Mouse (Mus musculus) liver, adult 2 months (tissue): ENCODE data around the gene Acadsb. TPM values are rescaled to one million over a fixed set of nuclear protein-coding genes. Genes with fewer than 3 reads are reported as not detected.
A peak's percentile ranks its signal among the peaks of the same experiment; 100 is the strongest.
"Not testable (repeated sequence)": the region's sequence is repeated elsewhere in the genome, so short reads cannot be mapped to it uniquely, and the experiment has no call there.

Source experiments
- DNase-seq: peaks from one replicate; pipeline ENCODE4 v3.0.0-alpha.2; 2011; ENCODE audit warnings: low read depth, low spot score; ENCODE audit errors: extremely low read depth
- H3K27ac ChIP-seq: fragments of 200-500 bp; replicated peaks from 2 replicates; pipeline ENCODE4 v1.5.1; 2012; ENCODE audit warnings: low read depth, mild to moderate bottlenecking, control low read depth, inconsistent platforms, low read length; ENCODE audit not compliant: insufficient read depth
- H3K27me3 ChIP-seq: fragments of 200-500 bp; 2 replicates; pipeline ENCODE4 v1.6.1; 2012; ENCODE audit warnings: mild to moderate bottlenecking, moderate library complexity, low read length, inconsistent platforms; ENCODE audit not compliant: control insufficient read depth, insufficient read depth
- H3K36me3 ChIP-seq: fragments of 200-500 bp; 2 replicates; pipeline ENCODE4 v1.6.1; 2012; ENCODE audit warnings: low read length, inconsistent platforms; ENCODE audit not compliant: control insufficient read depth, insufficient read depth
- H3K4me1 ChIP-seq: fragments of 200-500 bp; 2 replicates; pipeline ENCODE4 v1.6.1; 2011; ENCODE audit warnings: low read length; ENCODE audit not compliant: control insufficient read depth, insufficient read depth
- H3K4me3 ChIP-seq: fragments of 200-500 bp; 2 replicates; pipeline ENCODE4 v1.5.1; 2011; ENCODE audit warnings: low read depth, mild to moderate bottlenecking, control low read depth, low read length, moderate library complexity; ENCODE audit not compliant: insufficient read depth
- H3K79me2 ChIP-seq: fragments of 200-500 bp; 2 replicates; pipeline ENCODE4 v1.6.1; 2012; ENCODE audit warnings: inconsistent platforms, mild to moderate bottlenecking, low read length, moderate library complexity; ENCODE audit not compliant: control insufficient read depth, insufficient read depth
- H3K9ac ChIP-seq: fragments of 200-500 bp; 2 replicates; pipeline ENCODE4 v1.6.1; 2012; ENCODE audit warnings: low read depth, mild to moderate bottlenecking, control low read depth, inconsistent platforms, low read length
- CTCF ChIP-seq: fragments of 200-500 bp; IDR thresholded peaks from 2 replicates; pipeline ENCODE4 v1.5.1; 2011; ENCODE audit warnings: low read depth, low read length, control low read depth
- POLR2A ChIP-seq: fragments of 200-500 bp; IDR thresholded peaks from 2 replicates; pipeline ENCODE4 v1.6.1; 2011; ENCODE audit warnings: low read length, control low read depth; ENCODE audit not compliant: insufficient read depth; ENCODE audit errors: extremely low read depth
- WGBS: fragments of 180-500 bp; shearing (Covaris S2); methylation state at CpG from one replicate; pipeline ENCODE4 v1.1.7; 2018; 5-methylcytosine and 5-hydroxymethylcytosine counted together
- polyA plus RNA-seq: library from polyadenylated mRNA; depleted of rRNA; stranded (reverse); fragments of >200 nt; gene quantifications from 2 replicates; pipeline ENCODE4 v1.2.3, GENCODE M21; 2012
- total RNA-seq: library from RNA; depleted of rRNA; stranded (reverse); fragments of >200 nt; gene quantifications from 2 replicates; pipeline ENCODE4 v1.2.3, GENCODE M21; 2014

The Acadsb gene
- total and polyA plus RNA-seq, 2 experiments, result 20.3 to 105 TPM

DNA sequence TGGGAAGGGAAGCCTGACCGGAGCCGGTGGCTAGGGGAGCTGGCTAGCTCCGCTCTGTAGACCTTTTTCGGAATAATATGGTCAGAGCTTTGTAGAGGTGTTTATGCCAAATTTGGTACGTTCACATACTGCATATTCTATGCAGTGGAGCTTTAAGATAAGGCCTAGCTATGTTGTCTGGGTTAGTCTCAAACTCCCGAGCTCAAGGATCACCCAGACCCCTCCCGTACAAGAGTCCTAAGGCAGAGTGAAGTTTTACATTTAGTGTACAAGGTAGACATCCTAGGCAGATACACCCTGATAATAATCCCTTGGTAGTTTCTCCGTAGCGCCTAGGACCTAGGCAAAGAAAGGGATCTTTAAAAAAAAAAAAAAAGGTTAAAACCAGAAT lies 38.9 kb upstream of the Acadsb start:
- peaks cover 4% of the 10 kb centered on the region; the same call in 1 of the 2 replicates for H3K79me2 ChIP-seq
- H3K9ac ChIP-seq, result peak overlapping the region; percentile 80
- peaks cover 3% of the 10 kb centered on the region; the same call in 1 of the 2 replicates for H3K4me1 ChIP-seq
- H3K4me3 ChIP-seq, result peak overlapping the region; percentile 68
- 7% methylated on average over 9 of the region's 9 CpGs for WGBS
- no peak for DNase-seq
- H3K27ac ChIP-seq, result peak overlapping the region; percentile 62
- H3K36me3 ChIP-seq, result peaks cover 1% of the 10 kb centered on the region; the same call in 1 of the 2 replicates
- TF ChIP-seq POLR2A (no peak), CTCF (no peak)
- no peaks in the 10 kb centered on the region for H3K27me3 ChIP-seq

DNA sequence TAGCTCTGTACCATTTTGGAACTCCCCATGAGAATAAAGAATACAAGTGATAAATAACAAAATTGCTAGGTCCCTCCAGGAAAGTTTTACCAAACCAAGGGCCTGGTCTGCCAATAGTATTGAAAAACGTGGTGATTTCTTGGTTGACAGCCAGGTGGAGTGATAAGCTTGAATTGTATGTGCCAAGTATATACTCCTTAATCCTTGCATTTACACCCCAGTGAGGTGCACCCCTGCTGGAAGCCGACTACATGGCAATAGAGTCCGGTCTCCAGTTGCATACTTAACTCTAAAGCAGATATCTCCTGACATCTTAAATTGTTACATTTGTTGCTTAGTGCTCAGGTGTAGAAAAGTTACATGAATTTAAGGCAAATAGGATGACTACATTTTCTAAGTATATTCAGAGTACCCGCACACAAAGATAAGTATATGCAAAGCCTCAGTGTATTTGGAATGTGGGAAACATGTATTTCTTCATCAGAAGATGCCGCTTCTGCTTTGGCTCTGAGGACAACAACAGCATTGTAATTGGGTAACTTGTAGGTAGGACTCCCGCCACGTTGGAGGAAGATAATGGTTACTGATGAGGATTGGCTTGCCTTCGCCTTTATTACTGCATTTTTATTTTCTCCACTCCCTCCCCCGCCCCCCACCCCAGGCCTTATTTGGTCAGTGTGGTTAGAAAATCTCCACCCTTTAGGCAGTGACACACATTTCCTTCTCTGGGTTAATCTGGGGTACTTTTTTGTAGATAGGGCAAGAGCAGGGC lies 38.3 kb upstream of the Acadsb start:
- H3K9ac ChIP-seq, result no peak overlapping the region
- no peak overlapping the region for H3K4me3 ChIP-seq
- DNase-seq, result peak; percentile 30
- H3K4me1 ChIP-seq, result peaks cover 3% of the 10 kb centered on the region; the same call in 1 of the 2 replicates
- 77% methylated on average over 9 of the region's 9 CpGs for WGBS
- H3K27ac ChIP-seq, result no peak overlapping the region
- H3K27me3 ChIP-seq, result no peaks in the 10 kb centered on the region
- TF ChIP-seq CTCF (no peak), POLR2A (no peak)
- H3K36me3 ChIP-seq, result peaks cover 1% of the 10 kb centered on the region; the same call in 1 of the 2 replicates
- peaks cover 4% of the 10 kb centered on the region; the same call in 1 of the 2 replicates for H3K79me2 ChIP-seq

DNA sequence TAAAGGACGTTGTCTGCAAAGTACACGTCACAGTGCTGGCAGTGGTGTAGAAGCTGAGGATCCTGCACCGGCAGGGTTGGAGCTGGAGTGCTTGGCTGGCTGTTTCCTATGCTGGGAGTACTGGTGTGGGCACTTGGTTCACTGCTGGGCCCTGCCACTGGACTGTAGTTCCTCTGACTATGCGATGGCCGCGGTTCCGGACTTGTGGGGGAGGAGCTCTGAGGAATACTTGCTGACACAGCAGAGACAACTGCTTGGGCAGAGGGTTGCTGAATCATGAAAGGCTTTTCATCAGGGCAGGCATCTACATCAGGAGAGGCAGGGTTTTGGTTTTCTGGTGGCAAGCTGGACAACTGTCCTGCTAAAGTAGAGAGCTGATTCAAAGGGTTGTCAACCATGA lies 18.6 kb upstream of the Acadsb start:
- peaks cover 34% of the 10 kb centered on the region for H3K36me3 ChIP-seq
- H3K9ac ChIP-seq, H3K4me3 ChIP-seq, DNase-seq, H3K4me1 ChIP-seq, H3K27me3 ChIP-seq, H3K27ac ChIP-seq, H3K79me2 ChIP-seq: not testable (repeated sequence)
- 83% methylated on average over 7 of the region's 7 CpGs for WGBS

DNA sequence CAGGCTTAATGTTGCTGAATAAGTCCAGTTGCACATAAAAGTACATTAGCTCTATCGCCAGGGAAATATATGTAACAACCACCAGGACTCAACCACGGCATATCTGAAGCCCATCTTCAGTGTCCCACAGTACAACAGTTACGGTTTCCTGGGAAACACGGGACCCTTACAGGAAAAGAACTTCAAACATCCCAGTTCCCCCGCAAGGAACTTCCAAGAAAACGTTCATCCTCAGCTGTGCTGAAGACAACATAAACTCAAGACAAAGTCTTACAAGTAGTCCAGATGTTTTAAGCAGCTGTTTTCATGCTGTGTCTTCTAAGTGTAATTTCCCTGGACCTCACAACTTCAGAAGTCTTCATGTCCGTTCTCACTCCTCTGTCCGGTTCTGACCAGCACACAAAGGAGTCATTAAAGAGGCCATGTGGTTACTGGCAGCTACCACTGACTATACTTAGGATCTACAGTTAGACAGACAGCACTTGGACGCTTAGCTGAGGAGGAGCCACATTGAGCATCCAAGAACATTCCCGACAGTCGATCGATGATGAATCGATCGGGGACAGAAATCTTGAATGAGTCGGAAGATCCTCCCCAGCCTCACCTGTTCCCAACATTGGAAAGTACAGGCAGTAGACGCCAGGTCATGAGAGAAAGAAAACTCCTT lies 947 bp upstream of the Acadsb start:
- 11% methylated on average over 16 of the region's 16 CpGs for WGBS
- H3K4me1 ChIP-seq, result peaks cover 12% of the 10 kb centered on the region
- TF ChIP-seq POLR2A (no peak), CTCF (no peak)
- H3K27ac ChIP-seq, result peak overlapping the region; percentile 65; the same call in 1 of the 2 replicates
- no peaks in the 10 kb centered on the region for H3K27me3 ChIP-seq
- H3K36me3 ChIP-seq, result no peaks in the 10 kb centered on the region
- H3K9ac ChIP-seq, result peak overlapping the region; percentile 95
- H3K79me2 ChIP-seq, result peaks cover 18% of the 10 kb centered on the region
- DNase-seq, result peak; percentile 56
- peak overlapping the region; percentile 81 for H3K4me3 ChIP-seq

DNA sequence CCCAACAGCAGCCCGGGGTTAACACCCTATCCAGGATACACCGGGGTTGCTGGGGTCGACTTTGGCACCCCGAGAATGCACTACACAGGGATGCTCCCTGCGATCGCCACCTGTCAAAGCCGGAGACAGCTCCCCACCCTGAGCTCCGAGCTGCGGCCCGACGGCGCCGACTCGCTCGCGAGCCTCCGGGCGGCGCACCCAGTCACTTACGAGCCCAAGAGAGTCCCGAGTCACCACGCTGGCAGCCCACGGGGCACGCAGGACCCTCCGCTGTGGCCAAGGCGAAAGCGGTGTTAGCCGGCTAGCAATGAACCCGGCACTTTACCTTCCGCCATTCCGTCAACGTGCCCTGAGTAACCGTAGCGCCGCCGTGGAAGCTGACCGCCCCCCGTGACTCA lies 414 bp upstream of the Acadsb start:
- H3K79me2 ChIP-seq, result peaks cover 18% of the 10 kb centered on the region
- WGBS, result under 1% methylated on average over 38 of the region's 38 CpGs
- no peaks in the 10 kb centered on the region for H3K36me3 ChIP-seq
- no peak for TF ChIP-seq CTCF
- no peak for TF ChIP-seq POLR2A
- peak overlapping the region; percentile 81 for H3K4me3 ChIP-seq
- DNase-seq, result no peak
- no peaks in the 10 kb centered on the region for H3K27me3 ChIP-seq
- peak overlapping the region; percentile 65 for H3K27ac ChIP-seq
- H3K9ac ChIP-seq, result peak overlapping the region; percentile 95
- H3K4me1 ChIP-seq, result peaks cover 12% of the 10 kb centered on the region
